Mouse (Mus musculus) forebrain, embryonic 12.5 days (tissue): ENCODE measurements around the gene Gm14597. TPM values are rescaled to one million over a fixed set of nuclear protein-coding genes. Genes with fewer than 3 reads are reported as not detected.
A peak's percentile ranks its signal among the peaks of the same experiment; 100 is the strongest.
"Not testable (repeated sequence)": the region's sequence is repeated elsewhere in the genome, so short reads cannot be mapped to it uniquely, and the experiment has no call there.

Experiments used
- ATAC-seq: fragments of 200-750 bp; cut with Nextera tagmentation; 2 replicates; pipeline ENCODE4 v1.8.0; 2017; ENCODE audit warnings: moderate TSS enrichment; ENCODE audit not compliant: low FRiP score
- H3K27ac ChIP-seq: fragments of 300-500 bp; sonication (generic); 2 replicates; pipeline ENCODE4 v1.5.1; 2016; ENCODE audit warnings: mild to moderate bottlenecking
- H3K27me3 ChIP-seq: fragments of 300-500 bp; sonication (generic); 2 replicates; pipeline ENCODE4 v1.6.1; 2016; ENCODE audit warnings: mild to moderate bottlenecking
- H3K36me3 ChIP-seq: fragments of 300-500 bp; sonication (generic); replicated peaks from 2 replicates; pipeline ENCODE4 v1.6.1; 2016; ENCODE audit warnings: mild to moderate bottlenecking
- H3K4me1 ChIP-seq: fragments of 300-500 bp; sonication (generic); 2 replicates; pipeline ENCODE4 v1.6.1; 2016
- H3K4me2 ChIP-seq: fragments of 300-500 bp; sonication (generic); 2 replicates; pipeline ENCODE4 v1.6.1; 2016; ENCODE audit warnings: mild to moderate bottlenecking, moderate library complexity
- H3K4me3 ChIP-seq: fragments of 300-500 bp; sonication (generic); replicated peaks from 2 replicates; pipeline ENCODE4 v1.5.1; 2016; ENCODE audit warnings: mild to moderate bottlenecking
- H3K9ac ChIP-seq: fragments of 300-500 bp; sonication (generic); 2 replicates; pipeline ENCODE4 v1.6.1; 2016; ENCODE audit warnings: mild to moderate bottlenecking
- H3K9me3 ChIP-seq: fragments of 300-500 bp; sonication (generic); 2 replicates; pipeline ENCODE4 v1.6.1; 2016
- WGBS: fragments of 180-500 bp; shearing (Covaris S2); methylation state at CpG from one replicate; pipeline ENCODE4 v1.1.7; 2016; 5-methylcytosine and 5-hydroxymethylcytosine counted together
- polyA plus RNA-seq: library from polyadenylated mRNA; unstranded; fragments of >200 nt; fragmentation: Nextera tagmentation; extraction: Ambion mirVana; gene quantifications from 2 replicates; pipeline ENCODE4 v1.2.1, GENCODE M21; 2016

The Gm14597 gene
- 0.44 TPM in 1 of 2 replicates, not detected in the other for polyA plus RNA-seq

DNA sequence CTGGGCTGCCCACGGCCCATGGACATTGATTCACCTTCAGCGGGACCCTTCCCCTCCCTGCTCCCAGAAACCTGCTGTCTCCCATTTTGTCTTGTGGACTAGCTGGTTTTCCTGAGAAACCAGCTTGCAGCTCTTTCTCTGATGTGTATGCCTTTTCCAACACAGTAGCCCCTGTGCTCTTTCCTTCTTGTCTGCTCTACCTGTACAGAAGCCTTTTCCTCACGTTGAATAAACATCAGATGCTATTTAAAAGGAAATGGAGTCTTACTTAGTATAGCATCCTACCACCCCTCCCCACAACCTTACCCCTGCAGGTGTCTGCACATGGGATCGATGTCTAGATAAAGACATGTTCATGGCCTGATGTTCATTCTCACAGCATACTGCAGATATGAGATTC lies at the start of gene Gm14597:
Gene Gm14597, minus strand, starts transcription at position 101 of the 400 bp plus-strand sequence.
- Histone ChIP-seq H3K9ac (peak within 1 kb of the TSS; percentile 58), H3K4me2 (peak within 1 kb of the TSS; percentile 53), H3K27ac (0 out of 2 replicates have a peak within 1 kb of the TSS, but pooled peaks have one; percentile 25), H3K4me3 (peak within 1 kb of the TSS; percentile 39)
- not testable (repeated sequence) for H3K36me3 ChIP-seq, H3K27me3 ChIP-seq, H3K9me3 ChIP-seq, ATAC-seq, H3K4me1 ChIP-seq
- 76% methylated on average over 2 of the region's 4 CpGs for WGBS

DNA sequence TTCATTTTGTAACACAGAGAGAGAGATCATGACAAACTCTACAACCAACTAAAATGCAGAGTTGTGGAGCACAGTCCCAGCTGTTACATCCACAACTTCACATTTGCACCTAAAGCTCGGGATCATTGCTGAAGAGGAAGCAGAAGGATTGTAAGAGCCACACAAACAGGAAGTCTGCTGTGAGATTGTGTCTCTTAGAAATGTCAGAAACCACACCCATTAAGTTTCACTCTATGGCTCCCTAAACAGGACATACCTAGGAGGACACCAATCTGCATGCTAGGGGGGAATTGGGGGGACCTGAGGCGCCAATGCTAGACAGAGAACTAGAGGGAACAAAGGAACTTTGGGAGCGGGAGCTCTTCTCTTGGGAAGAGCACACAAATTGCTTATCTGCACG lies 44.1 kb upstream of the Gm14597 start:
- H3K9ac ChIP-seq, H3K27ac ChIP-seq, H3K36me3 ChIP-seq, H3K4me2 ChIP-seq, H3K9me3 ChIP-seq, H3K4me1 ChIP-seq, ATAC-seq, H3K27me3 ChIP-seq, H3K4me3 ChIP-seq: not testable (repeated sequence)
- 70% methylated on average over 4 of the region's 4 CpGs for WGBS

DNA sequence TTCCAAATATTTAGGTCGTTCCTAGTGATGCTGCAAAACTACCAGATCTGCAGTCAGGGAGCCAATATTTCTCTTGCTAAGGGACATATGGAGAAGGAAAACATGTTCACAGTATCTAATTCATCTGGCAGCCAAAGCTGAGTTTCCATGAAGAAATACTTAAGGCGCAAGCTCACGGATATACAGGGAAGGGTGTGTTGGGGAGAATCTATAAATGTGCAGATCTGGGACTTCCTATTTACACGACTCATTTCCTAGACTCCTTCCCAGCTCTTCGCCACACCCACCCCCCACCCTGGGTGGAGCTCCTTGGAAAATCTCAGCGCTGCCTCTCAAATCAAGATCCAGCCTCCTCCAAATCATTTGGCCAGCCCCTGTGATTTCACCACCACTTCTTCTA lies 37.1 kb upstream of the Gm14597 start:
- Histone ChIP-seq H3K27ac (no peak overlapping the region), H3K4me1 (no peaks in the 10 kb centered on the region), H3K9ac (no peak overlapping the region), H3K36me3 (no peaks in the 10 kb centered on the region), H3K9me3 (no peaks in the 10 kb centered on the region), H3K4me3 (no peak overlapping the region), H3K27me3 (no peaks in the 10 kb centered on the region), H3K4me2 (no peak overlapping the region)
- ATAC-seq: no peak
- 87% methylated on average over 6 of the region's 6 CpGs for WGBS

DNA sequence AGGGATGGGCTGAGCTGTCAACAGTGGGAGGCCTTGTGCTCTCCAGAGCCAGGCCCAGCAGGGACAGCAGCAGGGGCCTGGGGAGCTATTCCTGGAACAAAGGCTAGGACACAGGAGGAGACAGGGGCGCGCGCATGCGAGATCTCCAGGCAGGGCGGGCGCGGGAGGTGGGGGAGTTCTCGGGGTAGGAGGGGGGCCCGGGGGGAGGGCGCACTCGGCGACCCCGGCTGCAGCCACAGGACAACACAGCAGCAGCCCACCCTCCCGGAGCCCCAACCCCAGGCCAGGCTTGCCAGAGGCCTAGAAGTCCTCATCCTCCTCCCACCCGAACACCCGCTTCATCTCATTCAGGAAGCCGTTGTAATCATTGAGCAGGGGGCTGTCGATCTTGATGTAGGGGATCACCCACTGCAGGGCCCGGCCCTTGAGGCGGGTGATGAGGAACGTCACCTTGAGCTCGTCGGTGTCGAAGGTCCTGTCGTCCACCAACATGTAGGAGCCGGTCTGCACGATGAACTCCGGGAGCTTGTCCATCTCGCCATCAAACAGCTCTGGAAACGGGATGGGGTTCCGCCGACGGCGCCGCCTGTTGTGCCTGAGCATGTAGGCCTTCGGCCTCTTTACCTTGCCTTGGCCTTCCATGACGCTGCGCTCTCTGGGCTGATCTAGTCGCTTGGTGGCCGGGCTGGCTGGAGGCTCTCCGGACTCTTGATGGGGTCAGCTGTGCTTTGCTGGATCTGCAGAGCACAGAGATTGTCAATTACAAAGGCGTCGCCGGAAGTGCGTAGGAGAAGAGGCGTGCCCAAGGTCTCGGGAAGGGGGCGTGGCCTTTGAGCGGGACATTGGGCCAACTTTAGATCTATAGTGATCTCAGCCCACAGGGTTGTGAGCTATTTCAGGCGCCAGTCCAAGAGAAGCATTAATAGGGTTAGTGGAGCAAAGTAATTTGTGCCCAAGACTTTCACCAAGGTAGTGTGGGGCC lies 34.5 kb upstream of the Gm14597 start, which contains the start of gene Rtl8a:
Gene Rtl8a, minus strand, starts transcription at position 703 of the 982 bp plus-strand sequence.
- H3K27ac ChIP-seq: not testable (repeated sequence)

DNA sequence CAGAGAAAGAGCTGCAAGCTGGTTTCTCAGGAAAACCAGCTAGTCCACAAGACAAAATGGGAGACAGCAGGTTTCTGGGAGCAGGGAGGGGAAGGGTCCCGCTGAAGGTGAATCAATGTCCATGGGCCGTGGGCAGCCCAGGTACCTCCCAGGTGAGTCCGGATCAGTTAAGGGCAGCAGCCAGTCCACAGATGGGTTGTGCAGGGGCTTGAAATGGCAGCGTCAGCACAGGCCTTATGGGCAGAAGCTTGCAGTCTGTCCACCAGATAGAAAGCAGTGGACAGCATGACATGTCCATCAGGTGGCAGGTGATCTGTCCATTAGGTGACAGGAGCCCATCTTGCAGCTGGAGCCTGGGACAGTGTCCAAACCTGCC lies 33.8 kb upstream of the Gm14597 start:
- not testable (repeated sequence) for H3K27me3 ChIP-seq, H3K4me1 ChIP-seq, ATAC-seq, H3K27ac ChIP-seq, H3K9me3 ChIP-seq, H3K9ac ChIP-seq, H3K36me3 ChIP-seq
- Histone ChIP-seq H3K4me2 (peak overlapping the region; percentile 40), H3K4me3 (peak overlapping the region; percentile 22; the same call in 1 of the 2 replicates)
- 91% methylated on average over 3 of the region's 4 CpGs for WGBS

More for the DNA sequence above, 34.5 kb upstream of the Gm14597 start, which contains the start of gene Rtl8a:
- H3K9me3 ChIP-seq, H3K27me3 ChIP-seq, H3K9ac ChIP-seq, H3K4me1 ChIP-seq, H3K36me3 ChIP-seq: not testable (repeated sequence)
- Histone ChIP-seq H3K4me2 (peak within 1 kb of the TSS; percentile 44), H3K4me3 (peak within 1 kb of the TSS; percentile 33)
- WGBS: 17% methylated on average over 13 of the region's 50 CpGs
- ATAC-seq: peak; percentile 95

DNA sequence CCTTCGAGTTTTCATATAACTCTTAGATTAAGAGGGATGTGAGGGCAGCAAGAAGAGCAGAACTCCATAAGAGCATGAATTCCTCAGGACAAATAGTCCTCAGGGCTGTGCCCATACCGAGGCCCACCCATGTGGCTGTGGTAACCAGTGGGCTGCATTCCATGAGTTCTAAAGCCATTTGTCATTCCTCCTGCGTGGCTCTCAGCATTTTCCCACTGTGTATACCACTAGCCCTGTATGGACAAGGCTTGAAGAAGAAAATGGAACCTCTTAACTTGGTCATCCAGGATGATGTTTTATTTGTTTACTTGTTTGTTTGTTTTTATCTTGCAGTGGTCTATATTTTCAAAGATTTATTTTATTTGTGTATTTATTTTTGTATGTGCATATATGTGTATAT lies 29.3 kb upstream of the Gm14597 start:
- not testable (repeated sequence) for ATAC-seq
- 61% methylated on average over 3 of the region's 3 CpGs for WGBS

DNA sequence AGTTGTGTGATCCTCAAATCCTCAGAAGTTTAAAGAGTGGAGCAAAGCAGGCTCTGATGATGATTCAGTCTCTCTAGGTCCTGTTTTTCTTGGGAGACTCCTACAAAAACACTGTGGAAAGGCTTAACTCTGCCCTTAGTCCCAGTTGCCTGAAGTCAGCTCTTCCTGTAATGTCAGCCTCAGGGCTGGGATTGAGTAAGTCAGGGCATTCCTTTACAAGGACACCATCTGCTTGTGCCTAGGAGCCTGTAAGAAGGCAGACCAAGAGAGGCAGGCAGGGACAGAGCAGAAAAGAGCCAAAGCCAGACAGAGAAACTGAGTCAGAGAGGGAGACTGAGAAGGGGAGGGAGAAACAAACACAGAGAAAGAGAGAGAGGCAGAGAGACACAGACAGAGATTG lies 2.6 kb upstream of the Gm14597 start:
- H3K36me3 ChIP-seq, H3K9ac ChIP-seq, H3K27ac ChIP-seq, ATAC-seq, H3K4me3 ChIP-seq, H3K4me2 ChIP-seq, H3K4me1 ChIP-seq, H3K27me3 ChIP-seq, H3K9me3 ChIP-seq: not testable (repeated sequence)

More for the DNA sequence above, 29.3 kb upstream of the Gm14597 start:
- H3K27ac ChIP-seq, H3K36me3 ChIP-seq, H3K27me3 ChIP-seq, H3K9ac ChIP-seq, H3K4me1 ChIP-seq, H3K4me2 ChIP-seq, H3K4me3 ChIP-seq, H3K9me3 ChIP-seq: not testable (repeated sequence)

DNA sequence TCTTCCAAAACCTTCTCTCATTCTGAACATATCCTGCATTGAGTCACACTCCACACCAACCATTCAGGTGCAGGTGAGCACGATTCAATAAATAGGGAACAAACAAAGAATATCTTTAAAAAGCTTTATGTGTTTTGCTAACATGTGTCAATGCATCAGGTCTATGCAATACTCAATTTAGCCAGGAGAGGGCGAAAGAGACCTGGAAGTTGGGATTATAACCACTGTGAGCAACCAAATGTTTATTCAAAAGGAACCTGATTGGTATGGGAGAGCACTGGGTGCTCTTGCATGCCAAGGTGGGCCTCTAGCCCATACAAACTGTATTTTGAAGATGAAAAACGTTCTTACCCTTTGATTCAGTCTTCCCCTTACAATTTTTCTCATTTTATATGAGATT lies 1.8 kb upstream of the Gm14597 start:
- Histone ChIP-seq H3K27me3 (no peaks in the 10 kb centered on the region), H3K4me1 (no peaks in the 10 kb centered on the region), H3K4me2 (no peak overlapping the region), H3K27ac (no peak overlapping the region), H3K9me3 (no peaks in the 10 kb centered on the region), H3K36me3 (no peaks in the 10 kb centered on the region), H3K4me3 (no peak overlapping the region), H3K9ac (no peak overlapping the region)
- ATAC-seq: no peak
- WGBS: 8% methylated on average over 3 of the region's 3 CpGs

DNA sequence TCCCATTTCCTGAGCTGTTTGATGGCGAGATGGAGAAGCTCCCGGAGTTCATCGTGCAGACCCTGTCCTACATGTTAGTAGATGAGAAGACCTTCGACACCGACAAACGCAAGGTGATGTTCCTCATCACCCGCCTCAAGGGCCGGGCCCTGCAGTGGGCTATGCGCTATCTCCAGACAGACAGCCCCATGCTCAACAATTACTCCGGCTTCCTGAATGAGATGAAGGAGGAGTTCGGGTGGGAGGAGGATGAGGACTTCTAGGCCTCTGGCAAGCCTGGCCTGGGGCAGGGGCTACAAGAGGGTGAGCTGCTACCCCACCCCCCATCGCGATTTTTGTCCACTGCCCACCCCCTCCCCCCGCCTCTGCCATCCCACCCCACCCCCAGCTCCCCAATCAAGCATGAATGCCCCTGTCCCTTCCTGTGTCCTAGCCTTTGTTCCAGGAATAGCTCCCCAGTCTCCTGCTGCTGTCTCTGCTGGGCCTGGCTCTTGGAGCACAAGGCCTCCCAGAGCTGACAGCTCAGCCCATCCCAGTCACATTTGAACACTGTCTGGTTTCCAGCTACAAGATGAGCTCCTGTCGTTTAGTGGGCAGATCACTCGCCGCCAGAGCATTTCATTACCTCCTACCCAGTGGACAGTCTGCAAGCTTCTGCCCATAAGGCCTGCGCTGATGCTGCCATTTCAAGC lies 511 bp downstream of the Gm14597 start:
- peak overlapping the region; percentile 58 for H3K9ac ChIP-seq
- H3K27me3 ChIP-seq: no peaks in the 10 kb centered on the region
- ATAC-seq: peak; percentile 73
- peak overlapping the region; percentile 39 for H3K4me3 ChIP-seq
- H3K36me3 ChIP-seq: no peaks in the 10 kb centered on the region
- 28% methylated on average over 17 of the region's 18 CpGs for WGBS
- H3K9me3 ChIP-seq: no peaks in the 10 kb centered on the region
- 0 out of 2 replicates have a peak overlapping the region, but pooled peaks have one; percentile 25 for H3K27ac ChIP-seq
- peak overlapping the region; percentile 53 for H3K4me2 ChIP-seq
- no peaks in the 10 kb centered on the region for H3K4me1 ChIP-seq

DNA sequence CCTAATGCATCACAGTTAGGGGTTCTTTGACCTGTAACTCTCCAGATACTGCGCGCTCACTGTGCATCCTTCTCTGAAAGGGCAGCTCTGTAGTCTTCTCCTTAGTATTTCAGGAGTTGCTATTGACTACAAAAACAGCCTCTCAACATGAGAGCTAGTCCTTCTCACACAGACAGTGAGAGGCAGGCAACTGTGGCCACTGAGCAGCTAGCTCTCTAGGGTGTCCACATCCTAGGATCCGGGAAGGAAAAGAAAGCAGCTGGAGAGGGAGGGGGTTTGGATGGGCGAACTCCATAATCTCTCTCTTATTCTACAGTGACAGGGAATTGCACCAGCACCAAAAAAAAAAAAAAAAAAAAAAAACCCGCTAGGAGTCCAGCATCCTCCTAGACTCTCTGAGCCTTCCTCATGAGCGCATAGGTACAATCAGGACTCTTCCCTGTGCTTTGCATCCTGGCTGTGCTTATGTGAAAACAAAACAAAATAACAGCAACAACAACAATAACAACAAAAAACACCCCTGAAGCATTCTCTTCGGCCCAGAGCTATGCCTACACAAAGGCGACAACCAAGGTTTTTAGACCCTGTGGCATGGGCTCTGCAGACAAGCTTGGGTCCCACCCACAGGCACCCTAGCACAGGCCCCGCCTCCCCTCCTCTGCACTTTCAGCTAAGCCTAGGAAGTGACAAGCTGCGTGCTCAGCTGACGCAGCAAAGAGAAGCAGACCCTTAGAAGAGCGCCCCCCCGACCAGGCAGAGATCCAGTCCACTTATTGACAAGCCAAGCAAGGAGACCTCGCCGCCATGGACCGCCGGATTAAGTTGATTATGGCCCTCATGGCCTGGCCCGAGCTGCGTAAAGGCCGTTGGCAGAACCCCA lies 1.3 kb downstream of the Gm14597 start, which contains the start of gene Rtl8c:
Gene Rtl8c, plus strand, starts transcription at position 791 of the 880 bp plus-strand sequence.
- H3K27me3 ChIP-seq: no peaks in the 10 kb centered on the region
- no peaks in the 10 kb centered on the region for H3K4me1 ChIP-seq
- 33% methylated on average over 19 of the region's 20 CpGs for WGBS
- peak within 1 kb of the TSS; percentile 53 for H3K4me2 ChIP-seq
- peak within 1 kb of the TSS; percentile 39 for H3K4me3 ChIP-seq
- 0 out of 2 replicates have a peak within 1 kb of the TSS, but pooled peaks have one; percentile 25 for H3K27ac ChIP-seq
- no peaks in the 10 kb centered on the region for H3K36me3 ChIP-seq
- H3K9me3 ChIP-seq: no peaks in the 10 kb centered on the region
- H3K9ac ChIP-seq: peak within 1 kb of the TSS; percentile 58
- ATAC-seq: peak; percentile 94

DNA sequence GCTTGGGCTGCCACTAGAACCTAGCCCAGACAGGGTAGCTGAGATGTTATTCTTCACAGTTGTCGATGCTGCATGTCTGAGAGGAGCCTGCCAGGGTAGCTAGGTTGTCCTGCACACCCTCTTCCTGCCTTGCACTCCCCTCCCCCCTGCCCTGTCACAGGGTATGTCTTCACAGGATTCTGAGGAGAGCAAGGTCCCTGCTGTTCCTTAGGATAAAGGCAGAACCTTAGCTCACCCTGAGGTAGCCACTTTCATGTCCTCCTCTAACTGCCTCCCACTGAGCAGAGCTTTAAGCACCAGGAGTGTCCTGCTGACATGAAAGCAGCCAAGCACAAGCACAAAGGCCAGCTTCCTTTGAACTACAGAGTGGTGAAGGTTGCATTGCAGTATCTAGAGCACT lies 2.6 kb downstream of the Gm14597 start:
- not testable (repeated sequence) for H3K4me3 ChIP-seq, H3K9me3 ChIP-seq, H3K4me1 ChIP-seq, H3K27me3 ChIP-seq, H3K4me2 ChIP-seq, H3K27ac ChIP-seq, H3K9ac ChIP-seq, H3K36me3 ChIP-seq, ATAC-seq
- WGBS: 13% methylated on average over 1 of the region's 1 CpGs
